Mouse (Mus musculus): ENCODE results near the gene Mmp19. TPM values are rescaled to one million over a fixed set of nuclear protein-coding genes. Genes with fewer than 3 reads are reported as not detected.

Gene Mmp19
- total RNA-seq (2021) = under 1 TPM; 0.20 to 0.46 TPM

DNA sequence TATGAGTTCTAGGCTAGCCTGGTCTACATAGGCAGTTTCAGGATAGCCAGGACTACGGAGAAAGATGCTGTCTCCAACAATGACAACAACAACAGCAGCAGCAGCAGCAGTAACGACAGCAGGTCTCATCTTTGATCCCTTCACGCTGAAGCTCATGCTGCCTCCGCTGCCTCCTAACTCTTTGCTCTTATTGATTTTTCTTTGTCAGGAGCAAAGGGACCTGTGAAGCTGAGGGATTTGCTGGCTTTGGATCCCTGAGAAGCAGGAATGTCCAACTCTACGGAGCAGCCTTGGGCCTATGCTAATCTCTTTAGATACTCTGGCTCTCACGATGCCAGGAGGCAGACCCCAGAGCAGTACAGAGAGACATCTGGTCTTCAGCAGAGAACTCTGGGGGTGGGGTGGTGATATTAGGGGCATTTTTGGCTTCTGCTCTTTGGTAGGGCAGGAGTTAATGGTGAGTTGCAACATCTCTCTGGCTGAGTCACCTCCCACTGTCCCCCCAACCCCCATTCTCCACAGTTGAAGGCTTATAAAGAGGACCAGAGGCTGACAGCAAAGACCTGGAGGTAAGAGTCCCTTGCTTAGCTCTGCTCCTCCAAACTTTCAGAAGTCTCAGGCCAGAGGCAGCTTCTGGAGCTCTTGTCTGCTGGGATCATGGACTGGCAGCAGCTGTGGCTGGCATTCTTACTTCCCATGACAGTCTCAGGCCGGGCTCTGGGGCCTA is at the start of gene Mmp19:
Gene Mmp19, plus strand, starts transcription at position 513 of the 727 bp plus-strand sequence.
- no peak for DNase-seq

DNA sequence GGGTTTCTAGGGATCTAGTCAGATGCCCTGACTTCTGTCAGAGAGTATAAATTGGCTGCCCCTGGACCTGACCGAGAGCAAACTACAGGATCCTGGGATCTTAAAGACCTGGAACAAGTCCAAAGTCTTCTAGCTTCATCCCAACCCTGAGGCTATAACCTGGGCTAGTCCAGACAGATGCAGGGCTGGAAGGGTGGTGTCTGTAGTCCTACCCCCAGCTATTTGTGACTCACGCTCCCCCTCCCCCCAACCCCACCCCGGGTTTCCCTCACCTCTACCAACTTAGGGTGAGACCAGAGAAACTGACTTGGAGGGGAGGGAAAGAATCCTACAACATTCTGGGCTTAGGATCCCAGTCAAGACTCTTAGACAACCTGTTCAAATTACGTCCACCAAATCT is 48.1 kb upstream of the Mmp19 start:
- DNase-seq = no peak

DNA sequence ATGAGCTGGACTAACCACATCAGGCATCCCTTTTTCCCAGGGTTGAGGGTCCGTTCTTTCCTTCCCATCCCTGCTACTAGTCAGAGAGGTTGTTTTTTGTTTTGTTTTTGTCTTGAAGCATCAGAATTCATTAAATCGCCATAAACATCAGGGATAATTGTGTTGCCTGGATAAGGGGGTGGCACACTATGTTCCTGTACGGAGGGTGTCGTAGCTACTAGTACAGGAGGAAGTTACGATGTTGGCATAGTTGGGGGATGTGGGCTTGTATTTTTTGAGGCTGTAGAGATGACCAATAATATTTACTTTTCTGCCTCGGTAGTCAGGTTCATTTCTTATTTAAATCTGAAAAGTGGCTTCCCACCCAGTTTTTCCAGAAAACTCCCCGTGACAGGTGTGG is 47.5 kb upstream of the Mmp19 start:
- DNase-seq = no peak

DNA sequence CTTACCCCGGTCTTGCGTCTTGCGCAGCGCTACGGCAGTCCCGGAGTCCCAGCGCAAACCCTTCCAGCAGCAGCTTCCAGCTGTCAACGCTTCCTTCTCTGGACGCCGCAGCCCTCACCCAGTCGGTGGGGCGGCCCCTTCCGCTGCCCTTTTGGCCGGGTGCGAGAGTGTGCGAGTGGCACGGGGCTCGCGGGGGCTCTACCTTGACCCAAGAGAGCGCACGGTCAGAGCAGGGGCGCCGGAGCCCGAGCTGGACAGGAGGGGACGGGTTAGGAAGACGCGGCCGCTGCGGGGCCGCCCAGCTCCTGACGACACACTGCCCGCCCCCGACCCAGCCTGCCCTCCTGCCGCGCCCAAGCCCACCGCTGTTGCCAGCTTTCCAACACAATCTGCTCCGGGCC is 46.9 kb upstream of the Mmp19 start:
- peak; percentile 33 to 45 for DNase-seq

DNA sequence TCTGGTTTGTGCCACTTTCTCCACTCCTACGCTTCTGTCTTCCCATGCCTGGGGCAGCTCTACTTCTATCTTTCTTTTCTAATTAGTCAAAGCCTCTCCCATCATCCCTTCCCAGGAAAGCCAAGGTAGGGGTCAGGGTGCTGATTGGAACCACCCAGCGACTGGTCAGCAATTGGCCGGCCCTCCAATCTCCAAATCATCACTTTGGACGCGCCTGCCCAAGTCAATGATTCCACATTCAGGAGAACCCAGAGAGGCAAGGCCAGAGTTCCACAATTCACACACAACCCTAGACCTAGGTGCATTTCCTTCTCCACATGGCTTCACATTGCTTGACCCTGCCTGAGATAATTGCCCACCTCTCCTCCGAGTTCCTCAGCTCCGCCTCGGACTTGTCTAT is 46.5 kb upstream of the Mmp19 start:
- DNase-seq = no peak

DNA sequence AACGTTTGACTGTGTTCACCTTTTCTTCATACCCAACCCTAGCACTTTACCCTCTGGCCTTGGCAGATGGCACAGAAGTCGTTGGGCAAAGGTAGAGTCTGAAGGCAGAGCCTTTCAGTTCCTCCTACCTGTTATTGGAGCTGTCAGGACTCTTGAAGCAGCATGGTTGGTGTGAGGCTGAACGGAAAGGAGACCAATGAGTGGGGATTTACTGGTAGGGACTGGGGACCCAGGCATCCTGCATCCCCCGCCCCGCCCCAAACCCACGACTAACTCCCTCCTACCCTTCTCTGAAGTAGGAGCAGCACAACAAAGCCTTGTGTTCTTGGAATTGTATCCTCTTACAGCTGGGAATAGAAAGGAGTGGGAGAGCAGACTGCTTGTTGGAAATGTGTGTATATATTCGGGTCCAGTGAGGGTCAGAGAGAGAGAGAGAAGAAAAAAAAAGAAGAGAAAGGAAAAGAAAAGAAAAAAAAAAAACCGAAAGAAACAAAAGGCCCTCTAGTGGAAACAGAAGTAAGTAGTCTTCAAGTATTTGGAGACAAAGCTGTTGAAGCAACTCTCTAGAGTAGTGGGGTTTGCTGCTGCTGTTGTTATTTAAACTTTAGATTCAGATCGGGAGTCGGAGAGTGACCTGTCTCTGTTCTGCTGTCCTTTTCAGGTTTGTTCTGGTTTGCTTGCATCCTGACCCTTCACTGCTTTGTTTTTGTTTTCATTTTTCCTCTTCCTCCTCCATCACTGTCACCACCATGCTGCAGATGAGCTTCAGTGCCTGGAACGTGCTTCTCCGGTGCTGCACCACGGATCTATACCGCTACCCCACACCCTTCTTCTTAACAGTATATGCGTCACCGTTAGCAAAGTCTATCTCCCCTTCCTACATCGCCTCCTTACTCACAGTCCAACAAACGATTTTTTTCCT is 45.8 kb upstream of the Mmp19 start, which contains the start of gene Dgka:
Gene Dgka, minus strand, starts transcription at position 176 of the 922 bp plus-strand sequence.
- no peak for DNase-seq

DNA sequence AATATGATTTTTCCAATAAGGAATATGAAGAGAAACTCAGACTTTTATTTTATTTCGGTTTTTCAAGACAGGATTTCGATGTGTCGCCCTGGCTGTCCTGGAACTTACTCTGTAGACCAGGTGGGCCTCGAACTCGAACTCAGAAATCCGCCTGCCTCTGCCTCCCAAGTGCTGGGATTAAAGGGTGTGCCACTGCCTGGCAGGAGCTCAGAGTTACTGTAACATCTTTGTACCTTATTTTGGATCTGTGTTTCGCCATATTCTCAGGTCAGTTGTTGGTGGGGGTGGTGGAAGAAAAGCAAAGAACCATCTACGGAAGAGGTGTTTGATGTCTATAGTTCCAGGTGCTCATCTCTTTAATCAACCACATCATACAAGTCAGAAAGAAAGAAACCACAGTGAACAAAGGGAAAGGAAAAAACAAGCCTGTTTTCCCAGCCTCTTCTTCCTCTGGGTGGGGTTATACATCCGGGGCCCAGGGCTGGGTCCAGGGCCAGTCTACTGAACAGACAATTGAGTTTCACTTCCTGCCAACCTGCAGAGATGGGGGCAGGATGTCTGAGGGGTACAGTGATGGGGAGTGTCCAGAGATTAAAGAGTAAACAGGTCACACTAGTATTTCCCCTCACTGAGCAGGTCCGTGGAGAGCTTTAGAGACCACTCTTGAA is 44.6 kb upstream of the Mmp19 start:
- DNase-seq = no peak

DNA sequence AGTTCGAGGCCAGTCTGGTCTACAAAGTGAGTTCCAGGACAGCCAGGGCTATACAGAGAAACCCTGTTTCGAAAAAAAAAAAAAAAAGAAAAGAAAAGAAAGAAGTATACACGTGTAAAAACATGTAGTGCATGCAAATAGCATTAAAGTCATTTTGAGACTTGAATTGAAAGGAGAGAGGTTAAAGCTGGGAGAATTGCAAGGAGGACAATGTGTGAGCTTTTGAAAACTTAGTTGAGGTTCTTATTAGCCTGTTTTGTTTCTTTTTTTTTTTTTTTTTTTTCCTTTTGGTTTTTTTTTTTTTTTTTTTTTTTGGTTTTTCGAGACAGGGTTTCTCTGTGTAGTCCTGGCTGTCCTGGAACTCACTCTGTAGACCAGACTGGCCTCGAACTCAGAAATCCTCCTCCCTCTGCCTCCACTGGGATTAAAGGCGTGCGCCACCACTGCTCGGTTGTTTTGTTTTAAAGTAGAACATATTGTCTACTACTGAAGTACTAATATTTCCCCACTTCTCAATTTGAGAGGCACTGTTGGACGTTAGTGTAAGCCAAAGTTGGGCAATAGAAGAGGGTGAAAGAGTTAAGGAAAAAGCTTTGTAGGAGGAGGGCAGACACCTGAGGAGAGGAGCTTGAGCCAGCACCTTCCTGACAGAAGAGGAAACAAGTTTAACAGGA is 43.6 kb upstream of the Mmp19 start:
- DNase-seq = no peak

DNA sequence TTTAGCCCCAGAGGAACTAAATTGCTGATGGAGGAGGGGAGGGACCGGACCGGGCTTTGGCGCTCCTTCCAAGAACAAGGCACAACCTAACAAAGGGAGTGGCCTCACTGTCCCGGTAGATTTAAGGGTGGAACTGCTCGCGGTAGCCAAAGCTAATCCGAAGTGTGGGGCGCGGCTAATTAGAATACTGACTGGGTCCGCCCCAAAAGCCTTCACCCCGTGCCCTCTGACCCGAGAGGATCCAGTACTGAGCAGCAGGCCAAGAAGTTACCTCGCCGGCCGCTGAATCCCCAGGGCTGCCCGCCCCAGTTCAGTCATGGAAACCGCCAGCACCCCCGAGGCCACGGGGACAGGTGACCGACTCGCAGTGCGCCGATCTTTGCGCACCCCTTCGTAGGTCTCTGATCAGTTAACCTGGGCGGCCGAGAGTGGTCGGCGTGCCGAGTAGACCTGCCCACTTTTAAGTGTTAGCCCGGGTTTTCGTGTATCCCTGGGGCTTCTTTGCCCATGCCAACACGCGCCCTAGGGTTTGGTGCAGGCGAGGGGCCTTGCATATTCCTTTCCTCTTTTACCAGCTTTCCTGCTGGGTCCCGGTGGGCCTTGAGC is 43.0 kb upstream of the Mmp19 start, which contains the start of gene Pym1:
Gene Pym1, plus strand, starts transcription at position 244 of the 606 bp plus-strand sequence.
- peak in 1 of 2 experiments; percentile 47 for DNase-seq

DNA sequence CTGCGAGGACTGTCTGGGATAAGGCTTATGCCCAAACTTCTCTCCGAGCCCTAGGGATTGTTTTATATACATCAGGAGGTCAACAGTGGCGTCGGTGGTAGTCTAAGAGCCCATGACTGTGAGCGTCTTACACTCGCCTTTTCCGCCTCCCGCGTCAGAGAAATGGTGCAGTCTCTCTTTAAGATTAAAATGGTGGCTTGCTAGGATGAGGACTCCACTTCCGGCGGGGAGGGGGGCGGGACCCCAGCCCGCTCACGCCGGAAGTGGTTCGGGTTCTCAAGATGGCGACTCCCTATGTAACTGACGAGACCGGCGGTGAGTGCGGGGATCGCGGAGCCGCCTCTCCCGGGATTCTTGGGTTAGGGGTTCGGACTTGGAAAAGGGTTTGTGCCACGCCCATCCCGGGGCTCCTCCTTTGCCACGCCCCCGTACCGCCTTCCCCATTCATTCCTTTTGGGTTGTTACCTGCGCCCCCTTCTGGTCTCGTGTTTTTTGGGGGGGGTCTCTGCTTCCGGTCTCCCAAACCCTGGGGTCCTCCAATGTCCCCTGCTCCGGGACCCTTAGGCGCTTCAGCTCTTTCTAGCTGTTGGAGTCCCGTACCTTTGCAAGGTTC is 42.4 kb upstream of the Mmp19 start:
- peak; percentile 78 to 79 for DNase-seq

DNA sequence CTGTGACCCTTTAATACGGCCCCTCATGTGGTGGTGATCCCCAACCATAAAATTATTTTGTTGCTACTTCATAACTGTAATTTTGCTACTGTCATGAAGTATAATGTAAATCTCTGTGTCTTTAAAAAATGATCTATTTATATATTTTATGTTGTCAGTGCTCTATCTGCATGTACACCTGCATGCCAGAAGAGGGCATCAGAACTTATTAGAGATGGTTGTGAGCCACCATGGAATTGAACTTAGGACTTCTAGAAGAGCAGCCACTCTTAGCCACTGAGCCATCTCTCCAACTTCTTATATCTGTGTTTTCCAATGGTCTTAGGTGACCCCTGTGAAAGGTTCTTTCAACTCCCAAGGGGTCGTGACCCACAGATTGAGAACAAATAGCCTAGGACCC is 17.8 kb upstream of the Mmp19 start:
- no peak for DNase-seq

DNA sequence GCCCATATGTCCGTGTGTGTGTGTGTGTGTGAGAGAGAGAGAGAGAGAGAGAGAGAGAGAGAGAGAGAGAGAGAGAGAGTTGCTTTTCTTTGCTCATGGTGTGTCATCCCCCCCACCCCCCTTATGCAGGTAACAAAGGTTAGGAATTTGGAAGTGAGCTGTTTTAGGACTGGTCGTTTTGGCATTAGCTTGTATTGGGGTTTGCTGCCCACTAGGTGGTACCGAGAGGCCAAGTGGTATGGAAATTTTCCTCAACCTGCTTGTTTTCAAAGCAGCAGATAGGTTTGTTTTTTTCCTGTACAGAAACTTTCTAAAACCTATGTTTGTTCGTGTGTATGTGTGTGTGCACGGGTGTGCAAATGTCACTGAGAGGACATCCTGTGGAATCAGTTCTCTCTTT is 17.0 kb upstream of the Mmp19 start:
- DNase-seq = no peak

DNA sequence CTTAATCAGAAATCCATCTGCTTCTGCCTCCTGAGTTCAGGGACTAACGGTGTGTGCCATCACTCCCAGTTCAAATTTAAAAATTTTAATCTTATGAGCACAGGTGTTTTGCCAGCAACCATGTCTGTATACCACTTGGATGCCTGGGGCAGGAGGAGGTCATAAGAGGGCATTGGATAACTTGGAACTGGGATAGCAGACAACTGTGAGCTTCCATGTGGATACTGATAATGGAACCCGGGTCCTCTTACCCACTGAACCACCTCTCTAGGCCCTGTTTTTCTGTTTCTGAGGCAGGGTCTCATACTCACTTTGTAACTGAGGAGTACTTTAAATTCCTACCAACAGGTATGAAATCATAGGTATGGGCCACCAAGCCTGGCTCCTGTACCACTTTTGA is 12.3 kb upstream of the Mmp19 start:
- no peak for DNase-seq

DNA sequence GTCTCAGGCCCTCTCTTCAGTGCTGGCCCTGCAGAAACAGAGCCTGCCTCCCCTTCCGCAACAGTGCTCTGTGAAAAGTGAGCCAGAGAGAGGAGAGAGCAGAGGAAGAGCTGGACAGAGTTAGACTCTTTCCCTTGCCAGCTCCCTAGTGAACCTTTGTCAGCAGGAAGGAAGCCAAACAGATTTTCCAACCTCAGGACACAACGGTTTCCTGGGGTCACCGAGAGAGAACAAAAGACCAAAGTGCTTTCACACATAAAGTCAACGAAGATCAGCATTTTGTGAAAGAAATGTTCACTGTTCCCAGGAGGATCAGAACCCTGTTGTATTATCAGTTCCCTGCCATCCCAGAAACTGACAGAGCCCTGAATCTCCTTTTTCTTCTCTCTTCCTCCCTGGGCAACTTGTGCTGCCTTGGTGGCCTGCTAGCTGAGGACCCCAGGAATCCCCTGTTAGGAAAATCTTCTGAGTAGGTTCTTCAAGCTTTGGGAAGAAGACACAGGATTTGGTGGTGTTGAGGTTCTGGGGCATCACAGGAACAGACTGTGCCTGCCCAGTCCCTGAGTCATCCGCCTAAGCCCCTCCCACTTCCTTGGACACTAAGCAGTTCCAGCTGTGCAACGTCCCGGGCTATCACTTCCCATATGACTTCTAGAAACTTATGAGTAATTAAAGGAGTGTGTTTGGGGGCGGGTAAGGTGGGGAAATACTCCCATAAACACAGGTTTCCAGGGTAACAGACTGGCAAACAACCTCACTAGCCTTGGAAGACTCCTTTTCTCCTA is 11.5 kb upstream of the Mmp19 start:
- no peak for DNase-seq

DNA sequence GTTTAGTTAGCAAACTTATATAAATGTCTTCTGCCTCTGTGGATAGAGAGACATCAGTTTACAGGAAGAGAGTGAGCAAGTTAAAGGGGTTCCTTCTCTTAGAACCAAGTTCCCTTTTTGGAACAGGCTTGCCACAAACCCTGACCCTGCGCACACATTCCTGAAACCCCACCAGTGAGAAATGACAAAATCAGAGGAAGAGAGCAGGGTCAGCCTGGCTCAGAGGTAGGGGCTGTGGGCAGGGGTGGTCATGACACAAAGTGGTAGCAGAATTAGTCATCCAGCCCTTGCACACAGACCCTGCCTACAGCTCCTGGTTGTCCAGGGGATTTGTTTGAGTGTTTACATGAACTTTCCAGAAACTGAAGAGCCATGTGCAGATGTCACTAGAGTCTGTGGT is 10.5 kb upstream of the Mmp19 start:
- DNase-seq = no peak

DNA sequence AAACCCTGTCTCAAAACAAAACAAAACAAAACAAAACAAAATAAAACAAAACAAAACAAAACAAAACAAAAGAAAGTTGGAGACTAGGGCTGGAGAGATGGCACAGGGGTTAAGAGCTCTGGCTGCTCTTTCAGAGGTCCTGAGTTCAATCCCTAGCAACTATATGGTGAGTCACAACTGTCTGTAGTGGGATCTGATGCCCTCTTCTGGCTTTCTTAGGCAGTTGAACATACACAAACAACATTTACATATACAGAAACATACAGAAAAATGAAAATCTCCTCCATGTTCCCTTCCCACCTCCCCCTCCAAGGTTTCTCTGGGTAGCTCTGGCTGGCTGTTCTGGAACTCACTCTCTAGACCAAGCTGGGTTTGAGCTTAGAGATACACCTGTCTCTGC is 1.3 kb downstream of the Mmp19 start:
- DNase-seq = no peak

DNA sequence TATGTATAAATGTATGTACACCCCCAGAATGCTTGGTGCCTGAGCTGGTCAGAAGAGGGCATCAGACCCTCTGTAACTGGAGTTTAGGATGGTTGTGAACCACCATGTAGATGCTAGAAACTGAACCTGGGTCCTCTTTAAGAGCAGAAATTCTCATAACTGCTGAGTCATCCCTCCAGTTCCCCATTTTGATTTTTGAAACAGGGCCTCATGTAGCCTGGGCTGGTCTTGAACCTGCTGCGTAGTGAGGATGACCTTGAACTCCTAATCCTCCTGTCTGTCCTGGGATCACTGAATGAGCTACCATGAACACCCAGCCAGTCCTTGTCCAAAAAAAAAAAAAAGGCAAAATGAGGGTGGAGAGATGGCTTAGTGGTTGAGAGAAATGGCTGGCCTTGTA is 2.5 kb downstream of the Mmp19 start:
- no peak for DNase-seq

DNA sequence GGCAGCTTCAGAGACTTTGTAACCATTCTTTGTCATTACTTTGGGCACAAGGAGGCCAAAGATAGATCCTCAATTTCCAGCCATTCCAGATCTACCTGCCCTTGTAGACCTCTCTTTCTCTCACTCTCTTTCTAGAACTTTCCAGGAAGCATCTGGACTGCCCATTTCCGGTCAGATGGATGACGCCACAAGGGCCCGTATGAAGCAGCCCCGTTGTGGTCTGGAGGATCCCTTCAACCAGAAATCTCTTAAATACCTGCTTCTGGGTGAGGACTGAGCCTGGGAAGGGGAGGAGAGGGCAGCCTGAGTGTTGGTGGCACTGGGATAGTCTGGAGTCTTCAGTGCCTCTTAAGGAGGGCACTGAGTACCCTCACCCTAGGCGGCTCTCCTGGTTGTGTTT is 3.7 kb downstream of the Mmp19 start:
- no peak for DNase-seq

DNA sequence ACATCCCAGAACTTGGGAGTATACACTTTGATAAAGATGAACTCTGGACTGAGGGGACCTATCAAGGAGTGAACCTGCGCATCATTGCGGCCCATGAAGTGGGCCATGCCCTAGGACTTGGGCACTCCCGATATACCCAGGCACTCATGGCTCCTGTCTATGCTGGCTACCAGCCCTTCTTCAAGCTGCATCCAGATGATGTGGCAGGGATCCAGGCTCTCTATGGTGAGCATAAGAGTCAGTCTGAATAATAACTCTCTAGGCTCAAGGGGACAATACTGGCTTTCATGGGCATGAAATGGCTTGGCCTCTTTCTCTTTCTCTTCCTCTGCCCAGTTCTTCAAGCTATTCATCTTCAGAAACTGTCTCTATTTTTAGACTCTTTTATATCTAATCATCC is 4.9 kb downstream of the Mmp19 start:
- no peak for DNase-seq

DNA sequence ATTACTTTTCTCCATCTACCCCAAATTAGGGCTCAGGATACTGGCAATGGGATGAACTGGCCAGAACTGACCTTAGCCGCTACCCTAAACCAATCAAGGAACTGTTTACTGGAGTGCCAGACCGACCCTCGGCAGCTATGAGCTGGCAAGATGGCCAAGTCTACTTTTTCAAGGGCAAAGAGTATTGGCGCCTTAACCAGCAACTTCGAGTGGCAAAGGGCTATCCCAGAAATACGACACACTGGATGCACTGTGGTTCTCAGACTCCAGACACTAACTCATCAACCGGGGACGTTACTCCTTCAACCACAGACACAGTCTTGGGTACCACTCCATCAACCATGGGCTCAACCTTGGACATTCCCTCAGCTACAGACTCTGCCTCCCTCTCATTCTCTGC is 8.0 kb downstream of the Mmp19 start:
- DNase-seq = no peak

DNA sequence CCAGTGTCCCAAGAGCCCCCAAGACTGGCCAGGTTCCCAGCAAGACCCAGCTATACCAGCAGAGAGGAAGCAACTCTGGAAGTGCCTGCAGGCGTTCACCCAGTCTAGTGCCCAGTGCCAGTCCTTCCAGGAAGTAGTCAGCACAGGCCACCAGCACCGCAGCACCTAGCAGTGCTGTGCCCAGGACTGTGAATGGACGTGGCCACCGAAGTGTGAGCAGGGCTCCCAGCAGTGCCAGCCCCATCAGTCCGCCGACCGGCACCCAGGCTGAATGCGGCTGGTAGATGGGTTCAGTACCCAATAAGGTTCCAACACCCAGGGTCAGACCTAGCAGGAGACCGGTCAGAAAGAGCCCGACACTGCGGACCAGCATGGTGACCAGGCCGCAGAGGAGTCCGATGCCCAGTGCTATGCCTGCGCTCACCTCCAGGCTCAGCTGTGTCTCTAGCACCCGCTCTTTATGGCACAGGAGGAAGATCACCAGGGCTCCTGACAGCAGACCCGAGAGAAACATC is 11.3 kb downstream of the Mmp19 start:
- no peak for DNase-seq
